Mouse (Mus musculus): ENCODE measurements around the gene 4933434E20Rik.

4933434E20Rik gene

DNA sequence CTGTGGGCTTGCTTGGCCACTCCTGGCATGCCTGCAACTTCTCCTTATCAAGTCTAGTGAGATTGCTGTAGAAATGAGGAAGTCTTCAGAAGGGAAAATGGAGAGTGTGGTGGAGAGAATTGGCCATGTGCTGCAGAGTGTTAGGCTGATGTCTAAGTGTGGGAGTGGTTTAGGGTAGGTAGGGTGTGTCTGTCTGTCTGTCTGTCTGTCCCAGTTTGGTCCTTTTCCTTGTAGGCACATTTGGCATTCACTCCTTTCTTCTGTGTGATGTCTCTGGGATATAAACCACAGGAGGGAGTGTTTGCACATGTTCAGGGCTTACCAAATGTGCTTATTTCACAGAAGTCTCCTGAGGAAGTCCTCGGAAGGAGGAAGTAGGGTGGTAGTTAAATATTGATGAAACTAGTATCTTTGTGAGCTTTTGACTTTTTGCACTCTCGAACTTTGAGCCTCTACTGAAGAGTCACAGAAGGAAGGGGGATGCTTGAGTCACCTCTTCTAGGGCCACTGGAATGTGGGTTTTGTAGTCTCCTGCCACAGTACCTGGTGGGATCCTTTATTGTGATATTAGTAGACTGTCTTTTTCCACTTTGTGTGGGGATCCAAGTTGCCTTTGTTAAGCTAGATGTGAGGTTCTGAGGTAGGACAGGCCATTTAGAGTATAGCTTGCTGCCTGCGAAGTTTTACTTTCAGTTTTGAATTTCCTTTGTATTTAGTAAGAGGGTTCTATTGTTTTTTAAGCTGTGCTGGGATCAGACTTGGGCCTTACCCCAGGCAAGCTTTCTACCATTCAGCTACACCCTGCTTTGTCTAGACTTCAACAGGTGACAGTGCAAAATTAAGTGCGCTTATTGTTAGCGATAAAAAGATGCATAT, 30.2 kb downstream of the 4933434E20Rik start:
- DNase-seq (ENCODE audit: low spot score): no peak

DNA sequence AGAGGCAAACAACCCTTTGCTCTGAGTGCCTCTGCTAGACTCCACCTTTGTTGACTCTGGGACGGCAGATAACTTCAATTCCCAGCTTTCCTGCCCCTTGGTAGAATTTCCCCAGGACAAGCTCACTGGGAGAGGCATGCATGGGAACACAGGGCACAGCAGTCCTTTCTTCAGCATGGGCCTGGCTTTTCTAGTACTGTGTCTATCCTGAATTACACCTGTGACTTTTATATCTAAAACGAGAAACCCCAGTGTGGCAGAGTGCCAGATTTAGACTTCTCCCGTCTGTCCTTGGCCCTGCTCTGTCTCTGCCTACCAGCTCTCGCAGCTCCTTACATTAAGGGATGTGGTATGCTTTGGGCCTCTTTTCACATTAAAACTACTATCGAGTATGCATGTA, 31.6 kb downstream of the 4933434E20Rik start:
- no peak for DNase-seq (ENCODE audit: low spot score)

GRCm38 (mm10) chr3:90083698-90084324, 32.4 kb downstream of the 4933434E20Rik start:
- no peak for DNase-seq (ENCODE audit: low spot score)

- DNase-seq (ENCODE audit: low spot score): no peak
Observed at GRCm38 (mm10) chr3:90084790-90085189, 33.4 kb downstream of the 4933434E20Rik start.

DNA sequence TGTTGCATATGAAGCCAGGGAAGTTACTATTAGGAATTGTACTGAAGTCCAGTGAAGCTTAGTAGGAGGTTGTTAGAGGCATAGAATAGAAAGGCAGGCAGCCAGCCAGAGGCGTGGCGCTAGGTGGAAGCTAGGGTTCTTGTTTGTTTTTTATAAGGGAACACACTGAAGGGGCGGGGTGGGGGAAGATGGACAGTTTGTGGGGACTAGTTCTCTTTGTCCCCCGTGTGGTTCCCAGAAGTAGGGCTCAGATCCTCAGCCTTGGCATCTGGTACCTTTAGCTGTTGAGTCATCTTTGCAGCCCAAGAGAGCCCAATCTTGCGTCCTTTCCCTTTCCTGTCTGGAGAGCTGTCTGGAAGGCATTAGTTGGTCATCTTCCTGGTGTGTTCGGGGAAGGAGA, 33.8 kb downstream of the 4933434E20Rik start:
- no peak for DNase-seq (ENCODE audit: low spot score)

DNA sequence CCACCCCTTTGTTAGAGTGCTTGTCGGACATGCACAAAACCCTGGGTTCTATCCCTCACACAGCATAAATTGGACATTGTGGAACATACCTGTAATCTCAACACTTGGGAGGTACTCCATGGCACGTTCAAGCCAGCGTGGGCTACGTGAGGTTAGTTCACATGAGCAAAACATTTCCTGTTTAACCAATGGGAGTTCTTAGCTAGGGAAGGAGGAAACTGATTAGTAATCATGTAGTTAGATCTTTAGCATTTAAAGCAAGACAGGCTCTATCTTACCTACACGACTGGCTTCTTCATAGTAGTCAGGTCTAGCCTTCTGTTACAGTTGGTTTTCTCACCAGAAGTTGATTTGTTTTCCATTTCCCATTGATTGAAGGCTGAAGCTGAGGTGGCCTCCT, 34.6 kb downstream of the 4933434E20Rik start:
- no peak for DNase-seq (ENCODE audit: low spot score)

DNA sequence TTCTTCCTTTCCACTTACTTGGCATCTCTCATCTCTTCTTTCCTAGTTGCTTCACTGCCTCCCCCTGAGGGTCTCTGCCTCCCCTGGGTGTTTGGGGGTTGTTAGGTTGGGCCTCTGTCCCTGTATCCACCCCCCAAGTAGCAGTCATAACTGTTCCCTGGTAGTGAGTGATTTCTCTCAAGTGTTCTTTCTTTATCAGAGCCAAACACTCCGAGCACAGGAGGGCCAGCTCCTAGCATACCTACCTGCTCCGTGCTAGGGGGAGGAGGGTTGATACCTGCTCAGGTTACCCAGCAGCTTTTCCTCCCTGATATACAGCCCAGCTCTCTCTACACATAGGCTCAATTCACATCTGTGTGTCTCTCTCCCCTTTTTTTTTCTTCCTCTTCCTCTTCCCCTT, 37.2 kb downstream of the 4933434E20Rik start:
- DNase-seq (ENCODE audit: low spot score): no peak

GRCm38 (mm10) chr3:90090892-90091291, 39.5 kb downstream of the 4933434E20Rik start:
- no peak for DNase-seq (ENCODE audit: low spot score)

GRCm38 (mm10) chr3:90094453-90094852, 43.0 kb downstream of the 4933434E20Rik start:
- DNase-seq (ENCODE audit: low spot score): no peak

GRCm38 (mm10) chr3:90097928-90098327, 46.5 kb downstream of the 4933434E20Rik start:
- DNase-seq (ENCODE audit: low spot score): no peak

DNA sequence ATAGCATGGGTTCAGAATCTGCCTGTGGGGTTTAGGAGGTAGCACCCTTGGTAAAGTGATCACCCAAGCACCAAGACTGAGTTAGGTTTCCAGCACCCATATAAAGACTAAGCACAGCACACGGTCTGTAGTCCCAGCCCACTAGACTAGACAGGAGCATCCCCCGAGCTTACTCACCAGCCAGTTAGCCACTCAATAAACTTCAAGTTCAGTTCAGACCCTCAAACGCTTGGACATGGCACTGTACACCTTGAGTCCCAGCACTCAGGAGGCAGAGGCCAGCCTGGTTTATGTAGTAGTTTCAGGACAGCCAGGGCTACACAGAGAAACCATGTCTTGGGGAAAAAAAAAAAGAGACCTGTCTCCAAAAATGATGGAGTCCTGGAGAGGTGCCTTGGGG, 49.6 kb downstream of the 4933434E20Rik start:
- no peak for DNase-seq (ENCODE audit: low spot score)

- DNase-seq (ENCODE audit: low spot score): no peak
Observed at GRCm38 (mm10) chr3:90101673-90102072, 50.2 kb downstream of the 4933434E20Rik start.

DNA sequence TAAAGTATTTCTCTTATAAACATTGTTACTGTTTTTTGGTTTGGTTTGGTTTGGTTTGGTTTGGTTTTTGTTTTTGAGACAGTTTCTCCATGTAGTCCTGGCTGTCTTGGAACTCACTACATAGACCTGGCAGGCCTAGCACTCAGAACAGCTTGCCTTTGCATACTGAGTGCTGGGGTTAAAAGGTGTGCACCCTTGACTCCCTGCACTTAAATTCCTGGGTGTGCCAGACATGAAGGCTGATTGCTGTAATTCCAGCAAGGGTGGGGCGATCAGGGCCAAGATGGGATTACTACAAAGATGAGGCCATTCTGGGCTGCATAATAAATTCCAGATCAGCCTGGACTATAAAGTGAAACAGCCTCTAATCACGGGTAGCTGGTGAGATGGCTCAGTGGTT, 50.8 kb downstream of the 4933434E20Rik start:
- no peak for DNase-seq (ENCODE audit: low spot score)

DNA sequence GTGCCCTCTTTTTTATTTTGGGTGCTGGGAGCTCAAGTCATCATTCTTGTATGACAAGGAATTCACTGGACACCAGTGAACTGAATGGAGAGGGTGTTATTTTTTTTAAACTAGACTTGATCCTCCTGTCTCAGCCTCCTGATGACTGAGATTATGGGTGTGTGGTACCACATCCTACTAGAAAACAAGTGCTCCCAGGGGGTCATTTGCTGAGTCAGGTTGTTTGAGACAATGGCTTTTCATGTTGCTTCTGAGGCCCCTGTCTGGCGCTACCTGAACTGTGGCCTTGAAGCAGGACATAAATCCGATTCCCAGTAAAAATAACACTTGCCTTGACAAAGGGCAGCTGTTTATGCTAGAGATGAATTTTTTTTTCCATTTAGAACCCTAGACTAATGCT, 51.7 kb downstream of the 4933434E20Rik start:
- DNase-seq (ENCODE audit: low spot score): no peak

GRCm38 (mm10) chr3:90103938-90104337, 52.5 kb downstream of the 4933434E20Rik start, which contains the start of gene Nup210l:
Gene Nup210l, plus strand, starts transcription at chr3:90104132.
- DNase-seq (ENCODE audit: low spot score): no peak

DNA sequence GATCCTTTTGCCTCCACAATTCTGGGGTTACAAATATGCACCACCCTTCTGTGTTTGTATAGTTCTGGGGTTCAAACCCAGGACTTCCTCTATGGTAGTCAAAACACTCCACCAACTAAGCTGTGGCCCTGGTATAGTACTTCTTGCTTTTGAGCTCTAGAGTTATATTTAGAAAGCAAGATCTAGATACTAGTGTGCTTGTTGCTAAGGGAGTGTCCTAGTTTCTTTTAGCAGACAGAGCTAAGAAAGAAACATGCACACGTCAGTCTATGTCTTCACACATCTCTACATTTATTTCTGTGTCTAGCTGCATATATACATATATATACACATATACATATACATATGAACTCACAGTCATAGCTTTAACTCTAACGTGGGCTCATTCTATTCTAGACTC, 60.3 kb downstream of the 4933434E20Rik start:
- no peak for DNase-seq (ENCODE audit: low spot score)

DNA sequence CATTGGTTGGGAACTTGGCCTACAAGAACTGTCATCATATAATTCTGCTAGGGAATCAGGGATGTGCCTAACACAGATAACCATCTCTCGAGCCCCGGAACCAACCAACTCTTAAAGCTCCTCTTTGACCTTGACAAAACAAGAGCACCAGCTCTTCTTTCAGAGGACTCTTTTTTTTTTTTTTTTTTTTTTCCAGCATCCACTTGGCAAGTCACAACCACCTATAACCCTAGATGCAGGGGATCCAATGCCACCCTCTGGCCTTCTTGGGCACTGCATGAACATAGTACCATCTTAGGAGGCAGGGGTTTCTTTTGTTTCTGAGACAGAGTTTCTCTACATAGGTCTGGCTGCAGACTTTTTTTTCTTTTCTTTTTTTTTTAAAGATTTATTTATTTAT, 62.9 kb downstream of the 4933434E20Rik start:
- DNase-seq (ENCODE audit: low spot score): peak; percentile 61

GRCm38 (mm10) chr3:90115526-90115925, 64.1 kb downstream of the 4933434E20Rik start:
- DNase-seq (ENCODE audit: low spot score): no peak
